Mouse (Mus musculus): ENCODE results near the gene Sgcd. TPM values are rescaled to one million over a fixed set of nuclear protein-coding genes. Genes with fewer than 3 reads are reported as not detected.

Gene Sgcd
- total RNA-seq, 1 experiment from 2014 or later: 14.5 TPM

DNA sequence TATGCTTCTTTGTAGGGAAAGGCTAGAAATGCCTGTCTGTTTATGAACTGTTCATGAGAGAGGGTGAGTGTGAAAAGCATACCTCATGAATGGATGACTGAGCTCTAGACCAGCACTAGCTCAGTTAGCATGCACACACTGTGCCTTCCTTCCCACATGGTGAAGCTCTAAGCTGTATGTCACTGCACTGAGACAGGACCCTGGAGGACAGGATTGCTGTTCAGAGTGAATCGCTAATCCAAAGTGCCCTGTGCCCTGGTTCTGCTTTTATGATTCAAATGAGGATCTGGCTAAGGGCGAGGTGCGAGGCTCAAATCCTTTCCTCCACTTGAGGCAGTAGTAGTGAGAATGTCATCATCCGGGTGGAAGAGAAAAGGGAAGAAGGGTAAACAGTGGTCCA is 712.2 kb downstream of the Sgcd start:
- DNase-seq: no peak

DNA sequence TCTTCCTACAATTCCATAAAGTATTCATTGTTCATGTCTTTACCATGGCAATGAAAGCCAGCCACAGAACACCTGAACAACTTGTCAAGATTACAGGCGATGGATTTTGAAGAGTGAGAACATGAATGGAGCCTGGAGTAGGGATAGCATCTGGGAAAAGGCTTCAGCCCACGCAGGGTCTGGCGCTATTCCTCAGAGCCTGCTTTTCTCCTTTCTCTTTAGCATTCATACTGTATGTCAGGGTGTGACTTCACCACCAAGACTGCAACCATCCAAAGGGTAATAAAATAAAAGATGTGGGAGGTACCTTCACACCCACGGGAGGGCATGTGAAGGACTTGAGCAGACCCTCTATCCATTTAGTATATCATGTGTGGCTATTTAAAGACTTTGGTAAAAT is 720.2 kb downstream of the Sgcd start:
- no peak for DNase-seq

DNA sequence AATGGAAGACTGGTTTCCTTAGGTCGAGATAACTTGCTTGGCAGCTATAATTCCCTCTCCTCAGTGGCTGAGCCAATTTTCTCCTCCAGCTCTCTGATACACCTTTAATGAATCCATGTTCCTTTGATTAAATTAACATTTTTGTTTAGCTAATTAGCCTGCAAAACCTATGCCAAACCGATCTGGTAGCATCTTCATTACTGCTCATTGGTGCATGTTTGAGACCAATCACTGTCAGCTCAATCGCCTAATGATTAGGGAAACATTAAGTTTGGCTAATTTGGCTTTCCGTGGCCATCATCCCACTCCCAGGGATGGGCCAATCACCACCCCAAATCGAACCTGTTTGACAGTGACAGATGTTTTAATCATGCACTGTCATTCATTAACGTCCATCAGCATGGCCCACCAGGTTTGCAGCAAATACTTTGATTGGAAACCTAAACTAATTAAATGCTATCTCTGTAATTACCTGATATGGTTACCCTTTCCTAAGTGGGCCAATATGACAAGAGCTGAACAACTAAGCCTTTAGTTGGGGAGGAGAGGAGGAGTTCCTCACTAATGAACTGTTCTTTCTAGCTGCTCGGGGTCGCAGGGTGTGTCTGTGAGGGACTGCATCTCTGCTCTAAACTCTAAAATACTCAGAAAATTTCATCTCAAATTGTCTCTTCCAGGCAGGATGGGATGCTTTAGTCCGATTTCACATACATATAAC is 724.3 kb downstream of the Sgcd start:
- DNase-seq: no peak

DNA sequence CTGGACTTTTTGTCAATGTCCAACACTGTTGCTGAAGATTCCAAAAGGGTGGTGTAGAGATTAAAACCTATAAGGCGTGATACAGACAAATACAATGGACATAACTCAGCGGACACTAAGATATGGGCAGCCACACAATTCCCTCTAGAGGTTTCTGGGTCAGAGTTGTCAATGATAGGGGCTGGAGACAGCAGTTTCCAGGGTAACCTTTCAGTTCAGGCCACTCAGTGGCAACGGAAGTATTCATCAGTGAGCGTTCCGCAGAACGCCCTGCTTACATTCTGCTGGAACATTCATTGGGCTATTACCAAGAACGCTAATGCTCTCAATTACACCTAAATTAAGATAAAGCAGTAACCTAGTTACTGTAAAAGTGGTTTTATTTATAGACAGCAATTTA is 738.5 kb downstream of the Sgcd start:
- no peak for DNase-seq

DNA sequence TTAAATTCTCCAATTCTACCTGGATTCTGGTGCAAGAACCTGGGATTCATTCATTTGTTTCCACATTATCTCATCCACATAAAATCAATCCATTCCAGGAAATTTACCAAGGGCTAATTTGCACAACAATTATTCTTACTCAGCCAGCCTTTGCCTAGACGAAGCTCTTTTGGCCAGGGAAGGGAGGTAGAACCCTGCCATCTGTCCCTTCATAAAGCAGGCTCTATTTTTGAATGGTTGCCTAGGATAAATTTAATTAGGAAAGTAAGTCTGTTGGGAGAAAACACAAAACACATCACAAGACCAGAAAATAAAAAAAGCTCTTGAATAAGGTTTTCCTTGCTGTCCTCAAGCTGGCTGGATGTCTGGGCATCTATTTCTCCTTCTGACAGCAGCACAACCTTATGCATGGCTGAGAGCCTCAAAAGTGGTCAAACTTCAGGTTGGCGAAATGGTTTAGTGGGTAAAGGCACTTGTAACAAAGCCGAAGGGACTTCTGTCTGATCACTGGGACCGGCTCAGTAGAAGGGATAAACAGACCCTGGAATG is 740.4 kb downstream of the Sgcd start:
- DNase-seq: no peak

DNA sequence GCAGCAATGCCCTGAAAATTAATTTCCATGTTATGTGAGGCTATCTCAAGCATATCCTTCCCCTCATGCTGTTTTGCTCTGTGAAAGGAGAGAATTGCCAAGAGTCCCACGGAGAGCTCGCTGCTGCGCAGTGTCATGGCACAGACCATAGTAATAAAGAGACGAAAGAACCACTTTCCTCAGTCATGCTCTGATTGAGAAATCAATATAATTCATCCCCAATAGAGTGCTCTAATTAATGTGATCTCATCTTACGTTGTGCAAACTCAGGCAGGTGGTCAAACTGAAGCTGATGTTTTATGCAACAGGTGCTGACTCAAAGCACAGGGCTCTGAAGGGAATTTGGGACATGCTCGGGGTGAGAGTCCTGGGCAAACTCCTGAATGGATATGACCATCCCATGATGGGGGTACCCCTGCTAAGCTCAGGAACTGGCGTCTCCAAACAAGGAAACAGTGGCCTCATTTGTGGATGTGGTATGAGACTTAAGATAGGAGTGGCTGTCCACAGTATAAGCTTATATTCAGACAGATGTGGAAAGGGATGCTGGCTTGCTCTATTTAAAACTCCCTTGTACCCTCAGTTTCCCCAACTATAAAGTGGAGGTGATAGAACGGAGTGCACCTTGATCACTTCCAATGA is 740.9 kb downstream of the Sgcd start:
- DNase-seq: no peak

DNA sequence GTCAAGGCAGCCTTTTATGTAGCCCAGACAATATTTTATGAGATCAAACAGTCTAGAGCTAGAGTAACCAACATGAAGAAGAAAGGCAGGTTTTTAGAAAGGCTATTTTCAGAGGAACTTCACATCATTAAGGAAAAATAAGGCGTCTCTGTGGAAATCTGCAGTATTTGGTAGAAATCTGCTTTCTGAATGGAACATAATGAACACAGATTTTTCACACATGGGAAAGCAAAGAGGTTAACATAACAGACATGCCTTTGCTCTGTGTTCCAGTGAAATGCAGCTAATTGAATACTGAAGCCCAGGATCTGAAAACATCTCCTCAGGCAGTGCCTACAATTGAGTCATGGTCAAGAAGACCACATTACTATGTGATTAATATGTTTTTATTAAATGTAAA is 746.4 kb downstream of the Sgcd start:
- no peak for DNase-seq

DNA sequence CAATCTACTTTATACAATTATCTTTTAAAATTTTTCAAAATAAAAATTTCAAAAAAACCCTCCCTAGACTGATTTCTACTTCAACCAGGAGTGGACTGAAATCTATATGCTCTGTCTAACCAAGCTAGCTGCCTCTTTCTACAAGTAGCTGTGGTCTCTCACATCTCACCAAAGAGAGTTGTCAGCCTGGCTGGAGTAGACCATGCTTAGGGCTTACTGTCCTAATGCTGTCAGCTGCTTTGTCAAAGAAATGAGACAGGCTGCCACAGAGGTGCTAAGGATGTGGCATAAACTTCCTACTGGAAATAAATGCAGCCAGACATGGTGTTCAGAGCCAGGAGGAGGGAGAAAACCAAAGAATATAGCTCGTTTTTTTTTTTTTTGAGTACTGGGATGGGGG is 760.5 kb downstream of the Sgcd start:
- DNase-seq: no peak

DNA sequence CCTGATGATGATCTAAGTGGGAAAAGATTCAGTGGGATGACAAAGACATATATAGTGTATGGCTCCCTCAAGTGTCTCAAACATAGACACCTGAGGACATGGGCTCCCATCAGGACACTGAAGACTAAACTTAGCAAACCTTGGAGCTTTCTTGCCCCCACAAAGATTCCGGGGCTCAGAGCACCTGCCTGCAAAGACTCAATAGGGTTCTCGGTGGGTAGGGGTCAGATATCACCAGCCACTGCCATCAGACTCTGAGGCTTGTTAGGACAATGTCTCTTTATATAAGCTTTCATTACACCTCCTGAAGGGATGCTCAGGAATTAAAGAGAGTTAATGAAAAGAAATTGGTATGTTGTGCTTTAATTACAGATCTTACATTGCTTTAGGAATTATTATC is 764.6 kb downstream of the Sgcd start:
- DNase-seq: no peak

DNA sequence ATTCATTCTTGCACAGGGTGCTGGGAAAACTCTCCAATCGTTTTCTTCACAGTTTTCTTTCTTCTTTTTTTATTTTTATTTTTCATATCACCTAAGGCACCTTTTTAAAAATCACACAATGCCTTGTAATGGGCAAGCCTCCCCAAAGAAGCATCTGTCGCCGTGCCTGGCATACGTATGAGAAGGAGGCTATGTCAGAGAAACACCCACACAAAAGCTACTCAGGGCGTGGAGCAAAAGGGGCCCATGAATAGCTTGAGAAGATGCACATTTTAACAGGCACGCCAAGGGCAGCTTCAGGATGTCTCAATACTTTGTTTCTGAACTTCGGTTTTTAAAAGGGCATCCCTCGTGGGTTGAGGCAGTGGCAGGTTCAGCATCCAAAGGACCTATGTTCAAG is 777.2 kb downstream of the Sgcd start:
- no peak for DNase-seq

DNA sequence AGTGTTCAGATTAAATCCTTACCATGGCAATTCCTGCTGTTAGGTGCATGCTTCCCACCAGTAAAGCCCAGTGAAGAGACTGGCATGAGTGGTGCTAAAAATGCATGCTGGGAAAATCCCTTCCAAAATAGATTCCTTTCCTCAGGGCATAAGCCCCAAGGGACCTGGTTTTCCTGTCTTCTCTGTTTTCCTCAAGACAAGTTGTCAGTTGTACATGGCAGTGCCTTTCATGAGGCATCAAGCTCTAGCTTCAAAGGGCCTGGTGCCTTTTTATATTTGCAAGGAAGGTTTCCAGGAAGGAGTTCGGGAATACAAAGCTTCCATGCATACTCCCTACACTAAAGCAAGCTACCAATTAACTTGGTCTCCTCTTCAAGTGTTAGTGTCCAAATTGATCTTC is 782.3 kb downstream of the Sgcd start:
- DNase-seq: no peak

DNA sequence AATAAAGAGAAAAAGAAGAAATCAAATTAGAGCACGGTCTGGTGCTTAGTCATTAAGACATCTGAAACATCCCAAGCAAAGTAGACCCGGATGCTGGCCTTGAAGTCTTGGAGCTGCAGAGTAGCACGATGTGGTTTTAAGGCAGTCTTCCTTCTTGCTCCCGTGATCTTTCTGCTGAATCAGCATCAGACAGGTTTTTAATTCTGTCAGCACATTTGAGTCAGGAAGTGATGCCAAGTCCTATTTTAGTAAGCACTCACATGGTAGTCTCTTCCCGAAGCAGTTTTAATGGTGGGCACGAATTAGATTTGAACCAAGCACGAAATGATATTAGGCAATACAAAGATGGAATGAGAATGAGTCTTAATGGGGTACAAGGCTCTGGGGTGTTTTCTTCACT is 789.7 kb downstream of the Sgcd start:
- no peak for DNase-seq

DNA sequence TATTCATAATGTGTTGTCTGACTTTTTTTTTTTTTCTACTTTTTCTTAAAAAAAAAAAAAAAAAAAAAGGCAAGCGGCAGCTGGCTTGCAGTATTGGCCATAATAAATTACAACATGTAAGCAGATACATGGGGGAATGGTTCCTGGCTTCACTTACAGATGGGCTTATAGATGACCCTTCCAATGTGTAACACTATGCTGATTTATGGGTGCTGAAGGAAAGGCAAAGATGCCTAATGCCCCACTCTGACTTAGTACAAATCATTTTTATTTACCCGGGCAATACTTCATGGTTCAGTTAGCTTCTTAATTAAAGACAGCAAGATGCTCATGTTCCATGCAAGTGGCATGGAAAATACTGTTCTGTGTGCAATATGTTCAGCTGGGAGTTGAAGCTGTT is 800.2 kb downstream of the Sgcd start:
- DNase-seq: no peak

DNA sequence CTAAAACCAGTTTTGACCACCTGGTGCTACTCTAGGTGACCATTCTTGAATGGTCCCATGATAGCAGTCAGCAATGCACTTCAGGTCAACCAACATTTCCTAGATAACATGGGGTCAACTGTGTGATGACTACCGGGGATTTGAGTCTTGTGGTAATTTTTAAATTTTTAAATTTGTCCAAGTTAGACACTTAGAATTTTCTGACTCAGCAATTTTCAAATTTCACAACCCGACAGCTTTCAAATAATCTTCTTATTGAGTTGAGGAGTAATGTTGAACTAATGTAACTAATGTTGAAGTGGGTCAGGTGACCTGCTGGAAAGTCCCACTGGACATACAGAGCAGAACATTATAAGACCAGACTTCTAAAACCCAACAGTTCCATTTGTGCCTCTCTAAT is 813.8 kb downstream of the Sgcd start:
- no peak for DNase-seq

DNA sequence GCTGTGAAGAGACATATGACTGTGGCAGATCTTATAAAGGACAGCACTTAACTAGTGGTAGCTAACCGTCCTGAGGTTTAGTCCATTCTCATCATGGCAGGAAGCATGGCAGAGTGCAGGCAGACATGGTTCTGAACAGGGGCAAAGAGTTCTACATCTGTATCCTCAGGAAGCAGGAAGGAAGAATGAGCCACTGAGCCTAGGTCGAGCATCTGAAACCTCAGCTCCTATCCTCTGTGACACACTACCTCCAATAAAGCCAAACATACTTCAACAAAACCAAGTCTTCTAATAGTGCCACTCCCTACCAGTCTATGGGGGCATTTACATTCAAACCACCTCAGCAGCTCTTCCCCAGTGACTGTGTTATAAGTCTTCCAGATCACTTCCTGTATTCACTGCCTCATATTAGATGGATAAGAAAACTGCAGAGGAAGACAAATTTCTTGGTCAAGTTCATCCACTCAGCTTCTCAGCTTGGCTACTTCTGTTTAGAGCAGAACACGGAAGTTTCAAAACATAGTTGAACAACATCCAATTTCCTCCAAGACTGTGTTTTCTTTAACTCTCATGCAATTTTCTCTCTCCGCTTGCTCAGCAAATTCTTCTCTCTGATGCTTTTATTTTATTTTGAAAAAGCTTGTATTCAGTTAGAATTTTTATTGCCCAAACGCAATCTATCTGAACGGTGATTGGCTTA is 817.7 kb downstream of the Sgcd start:
- no peak for DNase-seq

DNA sequence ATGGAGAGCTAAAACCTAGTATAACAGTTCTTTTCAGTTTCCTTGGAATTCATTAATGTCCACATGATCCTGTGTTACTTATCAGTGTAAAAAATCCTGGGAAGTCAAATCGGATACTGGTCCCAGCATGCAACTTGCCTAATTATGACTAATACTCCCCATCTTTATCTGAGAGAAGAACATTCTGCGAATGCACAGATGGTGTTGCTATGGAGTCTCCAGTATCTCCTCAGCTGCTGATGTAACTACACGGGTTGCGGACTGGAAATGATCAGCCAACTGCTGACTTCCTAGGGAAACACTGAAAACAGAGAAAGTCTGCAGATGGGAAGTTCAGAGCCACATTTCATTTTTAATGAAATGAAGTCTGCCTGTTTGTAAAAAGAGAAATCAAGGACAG is 821.4 kb downstream of the Sgcd start:
- no peak for DNase-seq

DNA sequence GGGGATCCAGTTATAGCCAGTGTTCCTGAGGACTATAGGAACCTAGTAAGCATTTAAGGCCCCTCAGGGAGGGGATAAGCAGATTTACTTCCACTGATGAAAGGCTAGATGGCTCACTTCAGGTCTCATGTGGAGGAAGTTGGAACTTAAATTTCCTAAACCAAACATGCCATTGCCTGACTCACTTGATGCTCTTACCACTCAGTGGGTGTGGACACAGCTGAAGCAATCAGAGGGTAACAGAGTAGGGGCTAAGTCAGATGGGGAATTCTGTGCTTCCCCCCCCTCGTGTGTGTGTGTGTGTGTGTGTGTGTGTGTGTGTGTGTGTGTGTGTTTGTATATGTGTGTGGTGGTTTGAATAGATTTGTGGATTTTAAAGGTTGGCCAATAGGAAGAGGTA is 830.7 kb downstream of the Sgcd start:
- no peak for DNase-seq

DNA sequence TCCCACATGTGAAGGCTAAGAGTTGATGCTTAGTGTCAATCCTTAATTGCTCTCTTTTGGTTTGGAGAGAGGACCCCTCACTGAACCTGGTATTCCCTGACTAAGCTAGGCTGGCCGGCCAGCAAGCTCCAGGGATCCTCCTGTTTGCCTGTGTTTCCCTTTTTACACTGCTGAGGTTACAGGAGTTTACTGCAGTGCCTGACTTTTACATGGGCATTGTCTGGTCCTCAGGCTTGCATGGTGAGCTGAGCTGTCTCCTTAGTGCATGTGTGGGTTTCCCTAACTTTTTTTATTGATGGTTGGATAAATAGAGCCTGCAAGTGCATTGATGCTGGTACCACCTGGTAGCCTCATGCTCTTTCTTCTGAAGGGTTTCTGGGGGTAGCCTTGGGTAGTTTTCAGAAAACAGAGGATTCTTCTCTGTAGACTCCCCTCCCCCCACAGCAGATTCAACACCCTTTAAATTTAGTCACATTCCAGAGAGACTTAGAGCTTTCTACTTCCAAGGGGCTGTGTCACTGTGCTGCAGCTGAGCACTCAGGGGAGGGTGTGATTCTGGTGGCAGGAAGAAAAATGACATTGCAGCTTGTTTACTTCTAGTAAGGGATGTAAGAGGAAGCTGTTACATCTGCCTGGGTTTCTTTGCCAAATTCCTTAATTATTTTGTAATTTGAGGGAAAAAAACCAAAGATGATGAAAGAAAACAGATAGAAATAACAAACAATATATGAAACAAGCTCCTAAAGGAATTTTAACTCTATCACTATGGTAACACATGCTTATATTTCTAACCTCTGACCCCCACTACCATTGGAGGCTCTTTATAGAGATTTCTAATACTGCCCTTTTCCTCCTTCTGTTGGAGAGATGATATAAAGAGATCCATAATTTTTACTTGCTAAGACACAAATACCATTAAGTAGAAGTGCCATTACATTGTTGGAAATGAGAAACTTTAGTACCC is 831.8 kb downstream of the Sgcd start:
- DNase-seq: no peak

DNA sequence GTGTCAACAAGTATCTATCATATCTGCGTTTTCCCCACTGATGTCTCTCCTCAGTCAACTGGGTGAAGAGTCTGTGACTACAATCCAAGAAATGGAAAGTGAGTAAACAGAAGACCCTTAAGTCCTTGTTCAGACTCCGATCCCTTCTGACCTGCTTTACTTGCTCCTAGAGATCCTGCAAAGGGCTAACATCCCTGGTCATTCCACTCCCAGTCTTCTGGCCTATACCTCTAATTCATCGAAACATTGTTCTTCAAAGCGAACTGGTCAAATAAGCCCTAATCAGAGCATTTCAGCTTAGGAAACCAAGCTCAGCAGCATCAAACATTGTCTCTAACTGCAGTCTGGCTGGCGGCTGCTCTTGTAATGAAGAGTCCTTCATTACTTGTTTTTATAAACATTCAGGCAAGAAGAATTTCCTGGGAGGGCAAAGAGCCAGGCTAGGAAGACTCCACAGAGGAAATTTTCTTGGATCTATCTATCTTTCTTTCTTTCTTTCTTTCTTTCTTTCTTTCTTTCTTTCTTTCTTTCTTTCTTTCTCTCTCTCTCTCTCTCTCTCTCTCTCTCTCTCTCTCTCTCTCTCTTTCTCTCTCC is 833.8 kb downstream of the Sgcd start:
- DNase-seq: no peak

DNA sequence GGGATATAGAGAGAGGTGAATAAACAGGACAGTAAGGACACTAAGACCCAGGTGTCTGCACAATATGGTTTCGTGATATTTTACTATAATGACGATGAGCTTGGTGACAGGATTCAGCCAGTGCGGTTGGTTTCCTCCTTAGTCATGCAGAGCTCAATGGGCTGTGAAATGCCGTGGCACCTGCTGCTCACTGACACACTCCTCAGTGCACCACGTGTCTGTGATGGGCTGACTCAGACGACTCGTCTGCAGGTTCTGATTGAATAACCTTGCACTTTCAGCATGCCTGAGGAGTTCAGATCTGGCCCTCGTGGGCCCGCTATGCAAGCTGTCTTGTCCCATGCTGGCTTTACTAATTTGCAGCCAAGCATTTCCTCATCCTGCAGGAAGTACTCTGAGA is 839.2 kb downstream of the Sgcd start:
- no peak for DNase-seq

DNA sequence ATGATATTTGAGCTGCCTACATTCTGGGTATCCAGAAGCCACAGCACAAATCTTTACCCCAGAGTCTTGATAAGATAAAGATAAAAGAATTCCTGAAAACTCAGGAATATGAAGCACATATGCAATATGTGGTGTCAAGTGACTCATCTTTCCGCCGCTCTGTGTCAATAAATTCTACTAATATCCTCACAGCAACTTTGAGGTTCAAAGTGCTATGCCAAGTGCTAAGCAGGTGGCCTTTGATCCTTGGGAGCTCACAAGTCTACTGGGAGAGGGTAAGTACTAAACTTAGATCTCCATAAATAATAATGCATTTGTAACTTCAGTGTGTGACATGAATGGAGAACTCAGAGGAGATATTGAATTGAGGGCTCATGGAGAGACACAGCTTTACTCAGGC is 848.9 kb downstream of the Sgcd start:
- no peak for DNase-seq

DNA sequence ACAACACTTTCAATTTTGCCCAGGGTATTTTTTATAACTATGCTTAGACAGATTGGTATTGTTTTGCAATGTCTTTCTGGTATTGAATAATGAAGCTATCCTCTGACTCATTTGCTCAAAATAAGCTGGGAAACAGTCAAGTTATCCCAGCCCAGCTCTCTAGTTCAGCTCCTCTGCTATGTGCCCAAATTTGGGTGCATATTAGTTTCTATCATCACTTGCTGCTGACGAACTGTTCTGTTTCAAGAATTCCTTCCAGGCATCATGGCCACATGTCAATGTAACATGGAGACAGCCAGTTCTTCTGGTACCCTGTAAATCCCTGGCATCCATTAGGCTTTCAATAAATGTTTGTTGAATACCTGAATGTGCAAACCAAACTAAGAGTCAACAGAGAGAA is 849.5 kb downstream of the Sgcd start:
- DNase-seq: no peak
